Mouse (Mus musculus): ENCODE data around the gene Ifna14.

GRCm38 (mm10) chr4:88571698-88572097 is at the start of gene Ifna14:
- no peak for TF ChIP-seq CTCF (IDR thresholded peaks at IDR 0.05; ENCODE audit: low read depth)
- TF ChIP-seq EP300 (IDR thresholded peaks at IDR 0.05; ENCODE audit: low read depth) = no peak

All from liver, embryonic 14.5 days (tissue).